Mouse (Mus musculus) CH12.LX (cell line): Measurements from ENCODE around the gene Brd1. TPM values are rescaled to one million over a fixed set of nuclear protein-coding genes. Genes with fewer than 3 reads are reported as not detected.

Source experiments
- DNase-seq: peaks from one replicate; pipeline ENCODE4 v3.0.0-alpha.2; 2013; ENCODE audit errors: extremely low read depth
- H3K27ac ChIP-seq: 2 replicates; pipeline ENCODE4 v1.5.1; 2012; ENCODE audit warnings: low read depth, mild to moderate bottlenecking, control low read depth, moderate library complexity; ENCODE audit not compliant: insufficient read depth
- H3K27me3 ChIP-seq: replicated peaks from 2 replicates; pipeline ENCODE3; 2012; ENCODE audit warnings: inconsistent platforms
- H3K36me3 ChIP-seq, 2 experiments: replicated peaks in 1 of 2; 2 replicates each; pipeline versions ENCODE3 to v1.6.1; 2012; ENCODE audit warnings: inconsistent platforms in 1 of 2, low read length in 1 of 2, mild to moderate bottlenecking in 1 of 2, mixed read lengths in 1 of 2, moderate library complexity in 1 of 2; ENCODE audit not compliant: control insufficient read depth in 1 of 2, insufficient read depth in 1 of 2
- H3K4me1 ChIP-seq, 2 experiments: 2 replicates each; pipeline ENCODE4 v1.6.1; 2012; ENCODE audit warnings: inconsistent platforms in 1 of 2, moderate library complexity in 1 of 2; ENCODE audit not compliant: insufficient read depth in 2 of 2, control insufficient read depth in 1 of 2
- H3K4me2 ChIP-seq: 2 replicates; pipeline ENCODE4 v1.6.1; 2012; ENCODE audit warnings: low read depth, mild to moderate bottlenecking, control low read depth; ENCODE audit not compliant: poor library complexity, insufficient read depth, severe bottlenecking
- H3K4me3 ChIP-seq, 3 experiments: fragments of 150-350 bp in 1 of 3; sonication (generic) in 1 of 3; replicated peaks in 1 of 3; 2 replicates each; pipeline versions ENCODE3 to v1.5.1; 2011 to 2012; ENCODE audit warnings: low read depth in 2 of 3, low read length in 2 of 3, mild to moderate bottlenecking in 2 of 3, moderate library complexity in 2 of 3, control low read depth in 1 of 3, improper control_type of control experiment in 1 of 3, inconsistent platforms in 1 of 3, mixed read lengths in 1 of 3; ENCODE audit not compliant: poor library complexity in 1 of 3
- H3K79me2 ChIP-seq: replicated peaks from 2 replicates; pipeline ENCODE4 v1.6.1; 2012; ENCODE audit warnings: mild to moderate bottlenecking, moderate library complexity; ENCODE audit not compliant: control insufficient read depth, poor library complexity, insufficient read depth, severe bottlenecking; ENCODE audit errors: extremely low read depth
- H3K9ac ChIP-seq: 2 replicates; pipeline ENCODE4 v1.6.1; 2012; ENCODE audit warnings: low read depth, mild to moderate bottlenecking, control low read depth, moderate library complexity; ENCODE audit not compliant: insufficient read depth
- H3K9me3 ChIP-seq: replicated peaks from 2 replicates; pipeline ENCODE3; 2012; ENCODE audit warnings: low read length, inconsistent platforms, mixed read lengths
- BHLHE40 ChIP-seq: IDR thresholded peaks from 2 replicates; pipeline ENCODE4 v1.6.1; 2011; ENCODE audit warnings: mild to moderate bottlenecking, low read depth, low read length, improper control_type of control experiment
- CHD2 ChIP-seq: IDR thresholded peaks from 2 replicates; pipeline ENCODE4 v1.6.1; 2011; ENCODE audit warnings: low read length, improper control_type of control experiment
- E2F4 ChIP-seq: IDR thresholded peaks from 2 replicates; pipeline ENCODE4 v1.6.1; 2011; ENCODE audit warnings: low read depth, low read length, improper control_type of control experiment; ENCODE audit not compliant: insufficient replicate concordance
- EP300 ChIP-seq: IDR thresholded peaks from 2 replicates; pipeline ENCODE4 v1.6.1; 2011; ENCODE audit warnings: low read length, improper control_type of control experiment
- GABPA ChIP-seq: IDR thresholded peaks from 2 replicates; pipeline ENCODE4 v1.6.1; 2012; ENCODE audit warnings: low read depth, low read length, improper control_type of control experiment, inconsistent platforms; ENCODE audit not compliant: insufficient replicate concordance
- IRF4 ChIP-seq: IDR thresholded peaks from 2 replicates; pipeline ENCODE4 v1.6.1; 2014; ENCODE audit warnings: low read depth, mild to moderate bottlenecking, inconsistent platforms, low read length, improper control_type of control experiment
- JUN ChIP-seq: IDR thresholded peaks from 2 replicates; pipeline ENCODE4 v1.6.1; 2011; ENCODE audit warnings: low read depth, mild to moderate bottlenecking, low read length, improper control_type of control experiment, moderate library complexity; ENCODE audit not compliant: insufficient read depth
- JUND ChIP-seq: conservative IDR thresholded peaks from 2 replicates; pipeline ENCODE4 v1.6.1; 2011; ENCODE audit warnings: low read depth, low read length, improper control_type of control experiment
- KAT2A ChIP-seq: IDR thresholded peaks from 2 replicates; pipeline ENCODE4 v1.6.1; 2012; ENCODE audit warnings: low read length, improper control_type of control experiment, inconsistent platforms; ENCODE audit not compliant: insufficient replicate concordance
- MAX ChIP-seq: IDR thresholded peaks from 2 replicates; pipeline ENCODE4 v1.6.1; 2011; ENCODE audit warnings: low read length, improper control_type of control experiment
- MXI1 ChIP-seq: IDR thresholded peaks from 2 replicates; pipeline ENCODE4 v1.6.1; 2011; ENCODE audit warnings: mild to moderate bottlenecking, low read depth, low read length, improper control_type of control experiment
- MYC ChIP-seq: IDR thresholded peaks from 2 replicates; pipeline ENCODE4 v1.6.1; 2011; ENCODE audit warnings: low read depth, mild to moderate bottlenecking, improper control_type of control experiment, low read length
- NELFE ChIP-seq: IDR thresholded peaks from 2 replicates; pipeline ENCODE4 v1.6.1; 2011; ENCODE audit warnings: low read depth, low read length, improper control_type of control experiment
- NRF1 ChIP-seq: IDR thresholded peaks from 2 replicates; pipeline ENCODE4 v1.6.1; 2014; ENCODE audit warnings: low read depth, mild to moderate bottlenecking, inconsistent platforms, low read length, improper control_type of control experiment, moderate library complexity
- PAX5 ChIP-seq: IDR thresholded peaks from 2 replicates; pipeline ENCODE4 v1.6.1; 2012; ENCODE audit warnings: low read length, inconsistent platforms, mixed read lengths
- POLR2A ChIP-seq: IDR thresholded peaks from 2 replicates; pipeline ENCODE4 v1.6.1; 2011; ENCODE audit warnings: low read depth, mild to moderate bottlenecking, improper control_type of control experiment, low read length
- TBP ChIP-seq: conservative IDR thresholded peaks from 2 replicates; pipeline ENCODE4 v1.6.1; 2011; ENCODE audit warnings: low read depth, low read length, improper control_type of control experiment
- TCF12 ChIP-seq: IDR thresholded peaks from 2 replicates; pipeline ENCODE4 v1.6.1; 2014; ENCODE audit warnings: low read depth, mild to moderate bottlenecking, inconsistent platforms, low read length, improper control_type of control experiment
- UBTF ChIP-seq: IDR thresholded peaks from 2 replicates; pipeline ENCODE4 v1.6.1; 2012; ENCODE audit warnings: low read depth, mild to moderate bottlenecking, inconsistent platforms, low read length, improper control_type of control experiment, moderate library complexity
- USF1 ChIP-seq: IDR thresholded peaks from 2 replicates; pipeline ENCODE4 v1.6.1; 2014; ENCODE audit warnings: low read depth, mild to moderate bottlenecking, inconsistent platforms, low read length, improper control_type of control experiment
- USF2 ChIP-seq: conservative IDR thresholded peaks from 2 replicates; pipeline ENCODE4 v1.6.1; 2011; ENCODE audit warnings: low read depth, low read length, improper control_type of control experiment
- ZC3H11A ChIP-seq: IDR thresholded peaks from 2 replicates; pipeline ENCODE4 v1.6.1; 2012; ENCODE audit warnings: low read depth, mild to moderate bottlenecking, inconsistent platforms, low read length, improper control_type of control experiment
- dilution Hi-C: fragments of 300-500 bp; cut with MboI; formaldehyde crosslinking; loops from 2 replicates; pipeline ENCODE4 v1.14.3; 2020; ENCODE audit warnings: low sequenced_read_pairs; ENCODE audit not compliant: extremely low pct_unique_long_range_greater_than_20kb, extremely low pct_ligation_motif_present
- in situ Hi-C: fragments of 300-500 bp; cut with MboI; formaldehyde crosslinking; loops from 3 replicates; pipeline ENCODE4 v1.14.3; 2019; ENCODE audit warnings: low sequenced_read_pairs, low pct_ligation_motif_present, low pct_unique_long_range_greater_than_20kb, mixed read lengths
- polyA plus RNA-seq: library from polyadenylated mRNA; unstranded; fragments of >175 nt; gene quantifications from 2 replicates; pipeline ENCODE4 v1.2.1, GENCODE M21; 2012; ENCODE audit warnings: low read depth; ENCODE audit not compliant: insufficient read length
- total RNA-seq, 2 experiments: library from RNA; depleted of rRNA; stranded (reverse); fragments of 300-350 nt in 1 of 2; fragments of >200 nt in 1 of 2; gene quantifications; 2 replicates each; pipeline ENCODE4 v1.2.3; 2012 to 2014

Brd1 gene
- total and polyA plus RNA-seq, 3 experiments = 13.6 to 19.1 (median 16.2) TPM

DNA sequence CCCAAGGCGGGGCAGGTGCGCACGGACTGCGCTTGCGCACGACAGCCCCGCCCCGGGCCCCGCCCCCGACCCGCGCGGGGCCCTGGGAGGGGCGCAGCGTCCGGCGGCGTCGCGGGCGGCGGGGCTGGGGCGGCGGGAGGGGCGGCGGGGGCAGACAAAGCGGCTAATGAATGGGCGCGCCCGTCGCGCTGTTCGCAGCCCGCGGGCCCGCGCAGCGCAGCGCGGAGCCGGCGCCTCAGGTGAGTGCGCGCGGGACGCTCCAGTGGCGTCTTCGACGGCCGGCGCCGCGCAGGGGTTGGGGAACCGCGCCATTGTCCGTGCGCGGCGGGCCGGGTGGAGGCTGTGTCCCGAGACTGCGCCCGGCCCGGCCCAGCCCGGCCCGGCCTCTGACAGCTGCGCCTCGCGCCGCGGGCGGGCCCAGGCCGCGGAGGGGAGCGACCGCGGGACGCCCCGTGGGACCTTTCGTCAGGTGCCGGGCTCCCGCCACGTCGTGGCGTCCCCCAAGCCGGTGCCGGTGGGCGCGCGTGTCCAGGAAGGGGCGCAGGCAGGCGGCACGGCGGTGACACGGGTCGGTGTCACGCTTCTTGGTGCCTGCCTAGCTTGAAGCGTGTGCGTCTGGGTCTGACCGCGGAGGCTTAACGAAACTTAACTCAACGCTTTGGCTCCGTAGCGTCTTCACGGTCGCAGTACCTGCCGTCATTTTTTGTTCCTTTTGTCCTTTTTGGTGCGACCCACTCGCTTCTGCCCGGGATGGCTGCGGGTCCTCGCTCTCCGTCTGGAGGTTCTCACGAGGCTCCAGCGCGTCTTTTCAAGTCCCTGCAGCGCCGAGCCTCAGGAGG lies 17.8 kb upstream of the Brd1 start, which contains the start of gene Zbed4:
Zbed4 (plus strand) TSS at position 97 of the 839 bp plus-strand sequence.
- H3K4me1 ChIP-seq = peaks cover 9 to 22% of the 10 kb centered on the region in 2 experiments
- H3K36me3 ChIP-seq = peaks cover 10 to 15% of the 10 kb centered on the region in 2 experiments
- peak within 1 kb of the TSS; percentile 44 for H3K4me2 ChIP-seq
- peak within 1 kb of the TSS; percentile 77 for H3K9ac ChIP-seq
- dilution Hi-C loops (no loop called here), in situ Hi-C loops (no loop called here)
- no peaks in the 10 kb centered on the region for H3K9me3 ChIP-seq
- peaks cover 14% of the 10 kb centered on the region for H3K79me2 ChIP-seq
- peak; percentile 65 for DNase-seq
- H3K4me3 ChIP-seq = peak within 1 kb of the TSS; percentile 76 to 98 (median 83)
- peak within 1 kb of the TSS; percentile 79 for H3K27ac ChIP-seq
- TF ChIP-seq MXI1 = peak; percentile 61
- TF ChIP-seq POLR2A = no peak
- TF ChIP-seq TBP = no peak
- TF ChIP-seq TCF12 = no peak; the same call in 1 of the 2 replicates
- TF ChIP-seq USF2 = no peak
- TF ChIP-seq UBTF = no peak; the same call in 1 of the 2 replicates
- TF ChIP-seq MAX = 0 out of 2 replicates have a peak, but pooled peaks have one; percentile 37
- no peak for TF ChIP-seq NRF1
- TF ChIP-seq USF1 = no peak
- TF ChIP-seq JUN = no peak
- peak; percentile 59; the same call in 1 of the 2 replicates for TF ChIP-seq MYC
- TF ChIP-seq IRF4 = no peak
- TF ChIP-seq GABPA = no peak
- TF ChIP-seq EP300 = no peak
- TF ChIP-seq CHD2 = no peak
- no peak for TF ChIP-seq PAX5
- peak; percentile 78 for TF ChIP-seq BHLHE40
- no peak for TF ChIP-seq E2F4
- no peak for TF ChIP-seq NELFE
- no peak for TF ChIP-seq JUND
- no peak for TF ChIP-seq ZC3H11A
- no peak for TF ChIP-seq KAT2A
- TF ChIP-seq, all 38 proteins: peak for 4
- H3K27me3 ChIP-seq = no peaks in the 10 kb centered on the region
